Mouse (Mus musculus): ENCODE measurements around the gene Eno2. TPM values are rescaled to one million over a fixed set of nuclear protein-coding genes. Genes with fewer than 3 reads are reported as not detected.

Eno2 gene
- total and polyA plus RNA-seq, 2 experiments from 2014 or later: 113 to 130 TPM

DNA sequence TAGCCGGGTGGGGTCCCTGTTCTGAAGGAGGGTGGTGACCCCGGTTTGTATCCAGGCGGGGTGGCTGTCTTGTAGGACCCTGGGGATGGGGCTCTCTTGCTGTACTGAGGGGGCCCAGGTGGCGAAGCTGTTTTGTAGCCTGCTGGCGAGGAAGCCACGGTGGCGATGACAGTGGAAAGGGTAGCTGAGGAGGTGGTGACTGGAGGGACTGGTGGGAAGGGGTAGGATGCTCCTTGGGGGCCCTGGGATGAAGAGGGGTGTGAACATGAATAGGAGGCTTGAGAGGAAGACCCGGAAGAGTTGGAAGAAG lies 23.2 kb downstream of the Eno2 start:
- ATAC-seq (no peak), DNase-seq (no peak)
- TF ChIP-seq CTCF (IDR thresholded peaks at IDR 0.05; ENCODE audit: low read depth): no peak
- 18% methylated on average over 8 of the region's 8 CpGs for WGBS
- Histone ChIP-seq H3K27ac (ENCODE audit: low read depth, low read length) (peak overlapping the region; percentile 89), H3K36me3 (ENCODE audit: insufficient read depth) (peaks cover 56% of the 10 kb centered on the region), H3K27me3 (ENCODE audit: insufficient read depth, low read length) (no peaks in the 10 kb centered on the region), H3K9ac (peak overlapping the region; percentile 83), H3K4me3 (ENCODE audit: low read depth, low read length) (peak overlapping the region; percentile 61), H3K9me3 (ENCODE audit: low read length) (no peaks in the 10 kb centered on the region), H3K4me2 (ENCODE audit: low read depth) (peak overlapping the region; percentile 100), H3K4me1 (ENCODE audit: insufficient read depth) (no peaks in the 10 kb centered on the region)

DNA sequence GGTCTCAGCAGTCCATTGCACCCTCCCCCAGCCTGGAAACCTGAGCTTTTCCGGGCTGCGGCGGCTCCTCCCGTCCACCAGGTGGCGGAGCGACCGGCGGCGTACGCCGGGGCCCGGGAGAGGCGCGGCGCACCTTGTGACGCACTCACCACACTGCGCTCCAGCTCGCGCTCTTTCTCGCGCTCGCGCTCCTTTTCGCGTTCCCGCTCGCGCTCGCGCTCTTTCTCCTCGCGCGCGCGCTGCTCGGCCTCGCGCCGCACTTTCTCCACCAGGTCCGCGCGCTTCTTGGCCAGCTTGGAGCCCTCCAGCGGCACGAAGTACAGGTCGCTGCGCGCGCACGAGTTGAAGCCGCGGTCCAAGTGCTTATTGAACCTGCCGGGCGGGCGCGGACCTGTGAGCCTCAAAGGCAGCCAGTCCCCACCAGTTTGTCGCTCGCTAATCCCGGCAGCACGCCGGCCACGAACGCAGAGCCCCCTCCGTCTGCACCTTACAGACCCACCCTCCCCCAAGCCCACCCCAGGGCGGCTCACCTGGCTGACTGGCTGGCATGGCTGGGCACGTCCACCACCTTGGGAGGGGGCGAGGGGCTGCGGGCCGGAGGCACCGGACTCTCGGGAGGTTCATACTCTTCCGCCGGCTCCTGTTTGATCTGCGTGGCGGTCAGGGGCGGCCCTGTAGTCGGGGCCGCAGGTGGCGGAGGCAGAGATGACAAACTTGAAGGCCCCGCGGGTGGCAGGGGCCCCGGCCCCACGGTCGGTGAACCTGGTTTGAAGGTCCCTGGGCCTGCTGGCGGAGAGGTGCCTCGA lies 23.8 kb downstream of the Eno2 start:
- 3% methylated on average over 82 of the region's 85 CpGs for WGBS
- Histone ChIP-seq H3K4me1 (ENCODE audit: insufficient read depth) (no peaks in the 10 kb centered on the region), H3K9me3 (ENCODE audit: low read length) (no peaks in the 10 kb centered on the region), H3K36me3 (ENCODE audit: insufficient read depth) (peaks cover 56% of the 10 kb centered on the region), H3K4me2 (ENCODE audit: low read depth) (peak overlapping the region; percentile 100), H3K27me3 (ENCODE audit: insufficient read depth, low read length) (no peaks in the 10 kb centered on the region), H3K9ac (peak overlapping the region; percentile 83), H3K4me3 (ENCODE audit: low read depth, low read length) (peak overlapping the region; percentile 61), H3K27ac (ENCODE audit: low read depth, low read length) (peak overlapping the region; percentile 89)
- peak; percentile 90 for TF ChIP-seq CTCF (IDR thresholded peaks at IDR 0.05; ENCODE audit: low read depth)
- peak; percentile 84 for ATAC-seq
- DNase-seq: peak; percentile 99

DNA sequence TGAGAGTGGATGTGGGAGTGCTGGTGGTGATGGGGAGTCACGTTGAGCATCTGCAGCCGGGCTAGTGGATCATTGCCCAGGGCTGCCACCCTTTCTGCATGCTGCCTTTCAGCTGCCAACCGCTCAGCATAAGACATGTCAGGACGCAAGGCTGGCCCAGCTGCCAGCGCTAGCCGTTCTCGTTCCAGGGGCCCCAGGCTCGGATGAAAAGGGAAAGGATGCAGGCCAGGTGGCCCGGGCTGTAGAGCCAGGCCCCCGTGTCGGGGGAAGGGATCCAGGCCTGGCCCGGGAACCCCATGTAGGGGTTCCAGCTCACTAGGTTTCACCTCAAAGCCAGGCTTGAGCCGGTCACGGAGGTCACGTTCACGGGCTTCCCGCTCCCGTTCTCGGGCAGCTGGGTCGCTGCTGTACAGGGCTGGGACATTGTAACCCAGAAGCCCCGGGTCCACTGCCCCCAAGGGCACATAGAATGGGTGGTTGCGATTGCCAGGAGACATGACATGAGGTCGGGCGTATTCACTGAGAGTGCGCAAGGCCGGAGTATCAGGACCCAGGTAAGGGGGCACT lies 24.6 kb downstream of the Eno2 start:
- DNase-seq: no peak

DNA sequence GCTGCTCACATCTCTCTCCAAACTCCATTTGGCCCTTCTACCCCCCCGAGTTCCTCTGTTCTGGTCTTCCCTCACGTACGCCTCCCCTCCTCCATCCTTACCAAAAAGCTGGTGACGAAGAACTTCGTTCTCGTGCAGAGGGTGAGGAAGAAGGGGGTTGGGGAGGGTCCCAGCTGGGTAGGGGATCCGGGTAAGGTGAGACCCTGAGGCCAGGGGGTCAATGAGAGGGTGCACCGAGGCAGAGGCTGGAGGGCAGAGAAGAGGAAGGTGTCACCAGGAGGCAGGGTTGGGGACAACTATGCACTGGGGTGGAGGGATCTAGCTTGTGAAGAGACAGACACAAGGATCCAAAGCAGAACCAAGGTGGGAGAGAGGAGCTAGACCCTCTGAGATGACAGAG lies 25.8 kb downstream of the Eno2 start:
- no peak for TF ChIP-seq CTCF (IDR thresholded peaks at IDR 0.05; ENCODE audit: low read depth)
- Histone ChIP-seq H3K9ac (no peak overlapping the region), H3K4me3 (ENCODE audit: low read depth, low read length) (no peak overlapping the region), H3K27me3 (ENCODE audit: insufficient read depth, low read length) (no peaks in the 10 kb centered on the region), H3K27ac (ENCODE audit: low read depth, low read length) (no peak overlapping the region), H3K4me2 (ENCODE audit: low read depth) (no peak overlapping the region), H3K9me3 (ENCODE audit: low read length) (no peaks in the 10 kb centered on the region), H3K4me1 (ENCODE audit: insufficient read depth) (peaks cover 6% of the 10 kb centered on the region; the same call in 1 of the 2 replicates), H3K36me3 (ENCODE audit: insufficient read depth) (peaks cover 45% of the 10 kb centered on the region)
- DNase-seq (no peak), ATAC-seq (no peak)
- 90% methylated on average over 8 of the region's 8 CpGs for WGBS

More for the DNA sequence above, 24.6 kb downstream of the Eno2 start:
- peaks cover 2% of the 10 kb centered on the region; the same call in 1 of the 2 replicates for H3K4me1 ChIP-seq (ENCODE audit: insufficient read depth)
- H3K4me3 ChIP-seq (ENCODE audit: low read depth, low read length): peak overlapping the region; percentile 61
- 69% methylated on average over 26 of the region's 26 CpGs for WGBS
- no peaks in the 10 kb centered on the region for H3K27me3 ChIP-seq (ENCODE audit: insufficient read depth, low read length)
- no peak for ATAC-seq
- peaks cover 54% of the 10 kb centered on the region for H3K36me3 ChIP-seq (ENCODE audit: insufficient read depth)
- peak overlapping the region; percentile 100 for H3K4me2 ChIP-seq (ENCODE audit: low read depth)
- H3K9ac ChIP-seq: peak overlapping the region; percentile 31; the same call in 1 of the 2 replicates
- TF ChIP-seq CTCF (IDR thresholded peaks at IDR 0.05; ENCODE audit: low read depth): no peak
- no peaks in the 10 kb centered on the region for H3K9me3 ChIP-seq (ENCODE audit: low read length)
- H3K27ac ChIP-seq (ENCODE audit: low read depth, low read length): peak overlapping the region; percentile 71

DNA sequence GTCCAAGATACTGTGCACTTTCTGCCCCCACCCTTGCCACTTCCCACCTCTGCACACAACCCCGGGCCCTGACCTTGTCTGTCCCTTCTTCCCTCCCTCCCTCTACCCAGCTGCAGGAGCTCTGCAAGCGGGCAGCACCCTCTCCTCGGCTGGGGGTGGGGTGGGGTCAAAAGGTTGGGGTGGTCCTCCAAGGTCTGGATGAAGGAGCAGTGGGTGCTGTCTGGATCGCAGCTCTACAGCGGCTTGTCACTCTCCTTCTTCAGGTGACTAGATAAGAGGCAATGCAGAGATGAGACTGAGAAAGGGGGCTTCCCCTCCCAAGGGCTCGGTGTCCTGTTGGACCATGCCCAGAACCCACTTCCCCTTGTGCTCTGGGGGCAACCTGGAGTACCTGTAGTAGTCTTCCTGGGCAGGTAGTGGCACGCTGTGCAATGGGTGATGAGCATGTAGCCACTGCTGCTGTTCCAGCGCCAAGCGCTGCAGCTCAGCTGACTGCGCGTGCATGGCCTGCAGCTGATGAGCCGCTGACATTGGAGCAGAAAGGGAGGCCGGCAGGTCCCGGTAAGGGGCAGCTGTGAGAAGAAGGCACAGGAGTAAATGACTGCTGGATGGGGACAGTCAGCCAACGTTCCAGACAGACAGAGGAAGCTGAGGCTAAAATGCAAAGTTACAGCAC lies 26.5 kb downstream of the Eno2 start:
- Histone ChIP-seq H3K9ac (no peak overlapping the region), H3K27me3 (ENCODE audit: insufficient read depth, low read length) (no peaks in the 10 kb centered on the region), H3K4me1 (ENCODE audit: insufficient read depth) (peaks cover 6% of the 10 kb centered on the region; the same call in 1 of the 2 replicates), H3K4me2 (ENCODE audit: low read depth) (no peak overlapping the region), H3K27ac (ENCODE audit: low read depth, low read length) (no peak overlapping the region), H3K9me3 (ENCODE audit: low read length) (no peaks in the 10 kb centered on the region), H3K36me3 (ENCODE audit: insufficient read depth) (peaks cover 40% of the 10 kb centered on the region), H3K4me3 (ENCODE audit: low read depth, low read length) (no peak overlapping the region)
- no peak for DNase-seq
- ATAC-seq: no peak
- WGBS: 93% methylated on average over 15 of the region's 15 CpGs
- no peak for TF ChIP-seq CTCF (IDR thresholded peaks at IDR 0.05; ENCODE audit: low read depth)

DNA sequence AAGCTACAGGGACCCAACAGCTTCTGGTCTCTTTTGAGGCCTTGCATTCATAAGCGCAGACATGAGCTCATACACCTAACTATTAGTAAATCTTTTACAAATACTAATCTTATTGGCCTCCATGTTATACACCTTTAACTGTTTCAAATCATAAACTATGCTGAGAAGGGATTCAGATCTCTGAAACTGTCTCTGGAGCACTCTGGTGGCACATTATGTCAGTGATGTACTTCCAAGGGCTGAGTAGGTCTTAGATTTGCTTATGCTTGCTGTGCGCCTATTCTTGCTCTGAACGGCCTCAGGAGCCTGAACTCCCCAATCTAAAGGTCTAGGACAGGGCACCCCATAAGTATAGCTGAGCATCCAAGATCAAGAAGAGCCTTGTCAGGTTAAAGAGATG lies 27.6 kb downstream of the Eno2 start:
- Histone ChIP-seq H3K9me3 (ENCODE audit: low read length) (no peaks in the 10 kb centered on the region), H3K27ac (ENCODE audit: low read depth, low read length) (peak overlapping the region; percentile 100), H3K4me1 (ENCODE audit: insufficient read depth) (peaks cover 6% of the 10 kb centered on the region; the same call in 1 of the 2 replicates), H3K27me3 (ENCODE audit: insufficient read depth, low read length) (no peaks in the 10 kb centered on the region), H3K9ac (peak overlapping the region; percentile 97), H3K4me2 (ENCODE audit: low read depth) (peak overlapping the region; percentile 83), H3K36me3 (ENCODE audit: insufficient read depth) (peaks cover 29% of the 10 kb centered on the region), H3K4me3 (ENCODE audit: low read depth, low read length) (peak overlapping the region; percentile 69)
- no peak for TF ChIP-seq CTCF (IDR thresholded peaks at IDR 0.05; ENCODE audit: low read depth)
- DNase-seq: peak; percentile 11
- WGBS: 62% methylated on average over 3 of the region's 3 CpGs
- no peak for ATAC-seq
